Mouse (Mus musculus): ENCODE measurements around the gene Chn2.

Gene Chn2

DNA sequence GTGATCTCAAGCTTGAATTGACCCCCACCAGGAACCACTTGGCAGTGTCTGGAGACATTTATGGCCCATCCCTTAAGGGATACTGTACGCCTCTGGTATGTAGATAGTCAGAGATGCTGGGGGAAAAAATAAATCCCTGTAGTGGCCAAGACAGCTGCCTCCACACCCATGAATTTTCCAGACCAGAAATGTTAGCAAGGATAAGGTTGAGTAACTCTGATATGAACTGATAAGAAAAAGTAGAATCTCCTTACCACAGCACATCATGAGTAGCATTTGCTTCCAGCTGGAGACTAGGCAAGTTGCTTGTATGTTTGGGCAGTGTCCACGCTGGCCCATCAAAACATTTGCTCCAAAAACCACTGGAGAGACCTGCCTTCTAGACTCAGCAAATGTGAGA is 239.3 kb downstream of the Chn2 start:
- no peak for DNase-seq (ENCODE audit: low read depth, low spot score)

DNA sequence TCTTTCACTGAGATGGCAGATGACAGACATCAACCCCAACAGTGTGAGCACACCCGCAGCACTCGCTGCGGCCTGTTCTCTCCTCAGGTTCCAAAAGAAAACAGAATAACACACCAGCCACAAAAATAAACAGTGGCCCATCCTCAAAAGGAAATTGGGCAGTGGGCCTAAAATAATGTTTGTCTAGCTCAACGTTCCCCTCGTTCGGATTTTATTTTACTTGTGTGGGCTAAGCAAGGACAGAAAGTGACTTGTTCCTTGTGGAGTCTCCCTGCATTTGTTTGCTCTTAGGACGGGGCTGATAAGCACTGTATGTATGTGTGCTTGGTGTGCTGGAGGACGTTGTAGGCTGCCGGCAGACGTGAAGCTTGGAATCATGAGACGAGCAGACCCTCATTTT is 240.0 kb downstream of the Chn2 start:
- DNase-seq (ENCODE audit: low read depth, low spot score) = no peak

GRCm38 (mm10) chr6:54280248-54280647 is 240.9 kb downstream of the Chn2 start:
- DNase-seq (ENCODE audit: low read depth, low spot score) = no peak

DNA sequence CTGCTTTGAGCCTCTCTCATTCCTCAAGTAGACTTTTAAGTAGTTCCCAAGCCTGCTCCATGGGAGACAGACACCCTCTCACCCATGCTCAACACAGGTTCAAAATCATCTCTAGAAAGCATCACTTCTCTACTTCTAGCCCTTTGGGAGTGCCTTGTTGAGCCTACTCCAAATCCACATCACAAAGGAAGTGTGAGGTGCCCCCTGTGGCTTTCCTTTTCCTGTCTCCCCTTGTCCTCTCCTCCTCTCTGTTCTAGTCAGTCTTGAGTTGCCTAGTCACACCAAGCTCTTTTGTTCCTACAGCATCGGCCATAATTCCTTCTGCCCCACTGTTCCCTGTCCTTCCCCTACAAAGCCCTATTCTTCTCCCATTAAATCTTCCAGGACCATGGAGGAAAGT is 243.9 kb downstream of the Chn2 start:
- no peak for DNase-seq (ENCODE audit: low read depth, low spot score)

DNA sequence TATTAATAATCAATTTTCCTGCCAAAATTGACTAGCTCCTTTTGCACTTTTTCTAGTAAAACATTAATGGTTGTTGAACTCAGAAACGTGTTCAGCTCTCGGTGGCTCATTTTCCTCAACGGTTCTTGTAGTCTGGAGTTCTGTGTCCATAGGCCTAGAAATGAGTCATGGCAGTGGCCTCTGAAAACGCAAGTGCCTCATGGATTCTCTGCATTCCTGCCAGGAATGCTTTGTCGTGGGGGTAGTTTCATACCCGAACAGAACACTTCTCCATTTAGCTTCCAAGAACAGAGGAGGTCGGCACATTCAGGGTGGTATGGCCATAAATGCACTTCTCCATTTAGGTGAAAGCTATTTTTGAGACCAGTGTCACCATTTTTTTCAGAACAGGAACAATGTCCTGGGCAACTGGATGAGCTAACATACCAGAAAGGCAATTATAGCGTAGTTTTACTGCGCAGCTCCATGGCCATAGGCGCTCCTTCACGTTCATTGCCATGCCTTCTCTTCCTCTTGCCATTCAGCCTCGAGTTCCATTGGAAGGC is 244.9 kb downstream of the Chn2 start:
- DNase-seq (ENCODE audit: low read depth, low spot score) = no peak

DNA sequence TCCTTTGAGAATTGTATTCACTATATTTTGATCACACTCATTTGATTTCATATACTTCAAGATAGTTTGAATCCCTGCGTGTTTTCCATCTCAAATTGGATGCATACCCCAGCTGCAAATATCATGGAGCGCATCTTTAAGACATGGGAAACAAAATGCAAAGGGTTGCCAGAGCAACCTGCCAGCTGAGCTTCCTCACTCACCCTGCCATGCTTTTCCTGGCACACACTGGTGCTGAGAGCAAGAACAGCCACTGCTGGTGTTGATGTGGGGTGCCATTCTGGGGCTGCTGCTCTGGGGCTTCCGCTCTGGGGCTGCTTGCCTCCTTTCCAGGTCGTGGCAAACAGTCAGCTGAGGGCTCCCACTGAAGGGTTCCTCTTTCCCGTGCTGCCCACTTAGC is 247.5 kb downstream of the Chn2 start:
- DNase-seq (ENCODE audit: low read depth, low spot score) = no peak

GRCm38 (mm10) chr6:54289774-54290500 is 250.6 kb downstream of the Chn2 start:
- no peak for DNase-seq (ENCODE audit: low read depth, low spot score)

DNA sequence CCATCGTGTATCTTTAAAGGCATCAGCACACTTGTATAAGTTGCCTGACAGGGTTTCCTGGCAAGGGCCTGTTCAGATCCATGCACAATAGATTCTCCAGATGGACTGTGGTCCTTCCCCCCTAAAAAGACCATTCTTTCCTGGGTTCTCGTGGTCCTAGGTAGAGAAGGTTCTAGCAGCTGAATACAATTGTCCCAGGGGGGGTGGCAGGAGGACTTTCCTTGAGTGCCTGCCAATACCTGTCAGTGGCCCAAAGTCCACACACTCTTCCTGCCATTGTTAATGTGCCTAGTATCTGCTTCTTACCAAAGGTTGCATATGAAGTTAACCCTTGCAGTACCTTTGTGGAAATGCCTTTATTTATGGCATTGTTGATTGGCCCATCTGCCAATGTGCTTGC is 257.9 kb downstream of the Chn2 start:
- no peak for DNase-seq (ENCODE audit: low read depth, low spot score)

- no peak for DNase-seq (ENCODE audit: low read depth, low spot score)
Measured at GRCm38 (mm10) chr6:54299417-54299816, 260.1 kb downstream of the Chn2 start.

- DNase-seq (ENCODE audit: low read depth, low spot score) = no peak
Measured at GRCm38 (mm10) chr6:54305777-54306176, 266.4 kb downstream of the Chn2 start.

- DNase-seq (ENCODE audit: low read depth, low spot score) = no peak
Measured at GRCm38 (mm10) chr6:54313071-54313470, 273.7 kb downstream of the Chn2 start.

DNA sequence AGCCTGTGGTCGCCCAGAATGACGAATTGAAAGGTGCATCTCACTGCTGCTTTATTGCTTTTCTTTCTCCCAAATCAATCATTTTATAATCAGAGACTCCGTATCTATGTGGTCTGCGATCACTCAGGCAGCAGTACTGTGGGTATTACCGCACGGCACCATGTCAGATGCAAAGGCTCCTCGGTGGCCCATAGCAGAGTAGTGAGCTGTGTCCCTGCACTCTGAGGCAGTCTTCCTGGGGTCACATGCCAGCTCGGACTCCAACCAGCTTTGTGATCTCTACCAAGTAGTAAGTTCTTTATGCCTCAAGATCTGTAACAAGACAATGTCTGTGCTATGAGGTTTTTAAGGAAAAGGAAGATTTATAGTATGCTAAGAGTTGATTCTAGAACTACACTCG is 279.3 kb downstream of the Chn2 start:
- no peak for DNase-seq (ENCODE audit: low read depth, low spot score)

- DNase-seq (ENCODE audit: low read depth, low spot score) = no peak
Measured at GRCm38 (mm10) chr6:54319198-54319597, 279.8 kb downstream of the Chn2 start.

DNA sequence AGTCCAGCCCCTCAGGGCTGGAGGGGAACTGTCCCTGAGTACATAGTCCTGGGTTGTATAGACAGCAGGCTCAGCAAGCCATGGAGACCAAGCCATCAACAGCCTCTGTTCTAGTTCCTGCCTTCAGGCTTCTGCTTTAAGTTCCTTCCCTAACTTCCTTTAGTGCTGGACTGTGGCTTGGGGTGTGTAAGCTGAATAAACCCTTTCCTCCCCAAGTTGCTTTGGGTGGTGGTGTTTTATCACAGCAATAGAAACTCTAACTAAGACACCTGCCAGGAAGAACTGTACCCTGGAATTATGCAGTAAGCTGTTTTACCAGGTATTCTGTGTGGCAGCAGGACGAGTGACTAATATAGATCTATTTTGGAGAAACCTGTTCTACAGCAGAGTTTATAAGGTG is 280.9 kb downstream of the Chn2 start:
- no peak for DNase-seq (ENCODE audit: low read depth, low spot score)

- no peak for DNase-seq (ENCODE audit: low read depth, low spot score)
Measured at GRCm38 (mm10) chr6:54325246-54325885, 286.0 kb downstream of the Chn2 start, which contains the start of gene Prr15. Gene Prr15 (plus strand): TSS chr6:54325835.

DNA sequence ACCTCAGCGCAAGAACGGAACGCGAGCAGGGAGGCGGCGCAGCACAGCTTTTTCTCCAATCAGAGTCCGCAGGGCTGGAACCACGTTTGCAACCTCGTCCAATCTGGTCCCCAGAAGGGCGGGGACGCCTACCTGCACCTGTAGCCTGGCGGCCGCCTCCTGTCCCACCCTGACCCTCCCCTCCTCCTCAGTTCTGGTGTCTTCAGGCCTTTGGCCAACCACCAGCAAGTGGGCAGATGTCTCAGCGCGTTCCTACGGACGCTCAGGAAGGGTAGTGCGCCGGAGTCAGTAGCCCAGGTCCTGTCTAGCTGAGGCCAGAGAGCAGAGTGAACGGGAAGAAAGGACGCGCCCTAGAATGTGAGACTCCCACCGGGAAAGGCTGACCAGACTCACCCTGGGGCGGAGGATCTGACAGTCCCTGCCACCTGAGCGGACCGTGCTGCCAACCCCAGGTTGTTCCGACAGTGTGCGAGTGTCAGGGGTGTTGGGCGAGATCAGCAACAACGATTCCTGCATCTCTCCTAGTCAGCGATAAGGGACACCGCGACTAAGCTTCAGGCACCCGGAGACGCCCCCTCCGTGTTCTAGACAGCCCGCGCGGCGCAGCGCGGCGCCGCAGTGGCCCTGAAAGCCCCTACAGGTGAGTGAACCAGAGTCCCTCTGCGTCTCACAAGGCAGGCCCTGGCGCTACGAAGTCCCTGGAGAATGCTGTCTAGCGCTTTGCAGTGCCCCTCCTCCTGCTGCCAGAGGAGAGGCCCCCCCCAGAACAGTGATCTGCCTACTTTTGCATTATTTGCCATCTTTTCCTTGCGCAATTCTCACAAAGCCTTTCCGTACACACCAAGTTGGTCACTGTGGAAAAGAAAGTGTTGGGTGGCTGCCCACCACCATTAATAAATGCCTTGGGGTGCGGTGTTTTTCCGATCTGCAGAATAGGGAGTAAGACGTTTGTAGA is 287.6 kb downstream of the Chn2 start:
- DNase-seq (ENCODE audit: low read depth, low spot score) = no peak

DNA sequence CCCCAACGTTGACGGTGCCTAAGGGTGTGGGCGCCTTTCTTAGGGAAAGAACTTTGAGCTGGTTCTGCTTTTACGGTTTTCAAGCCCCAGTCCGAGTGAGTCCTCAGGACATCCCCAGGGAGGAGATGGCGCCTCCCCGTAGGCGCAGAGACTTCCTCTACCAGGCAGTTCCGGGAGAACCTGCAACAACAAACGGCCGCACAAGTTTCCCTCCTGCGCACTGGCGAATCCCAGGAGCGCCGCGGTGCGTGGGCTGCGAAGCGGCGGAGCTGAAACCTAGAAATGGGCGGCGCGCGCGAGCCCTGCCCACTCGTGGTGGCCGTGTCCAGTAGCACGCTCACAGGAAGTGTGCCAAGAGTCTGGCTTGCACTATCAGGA is 288.3 kb downstream of the Chn2 start:
- no peak for DNase-seq (ENCODE audit: low read depth, low spot score)

- no peak for DNase-seq (ENCODE audit: low read depth, low spot score)
Measured at GRCm38 (mm10) chr6:54328783-54329182, 289.4 kb downstream of the Chn2 start.

DNA sequence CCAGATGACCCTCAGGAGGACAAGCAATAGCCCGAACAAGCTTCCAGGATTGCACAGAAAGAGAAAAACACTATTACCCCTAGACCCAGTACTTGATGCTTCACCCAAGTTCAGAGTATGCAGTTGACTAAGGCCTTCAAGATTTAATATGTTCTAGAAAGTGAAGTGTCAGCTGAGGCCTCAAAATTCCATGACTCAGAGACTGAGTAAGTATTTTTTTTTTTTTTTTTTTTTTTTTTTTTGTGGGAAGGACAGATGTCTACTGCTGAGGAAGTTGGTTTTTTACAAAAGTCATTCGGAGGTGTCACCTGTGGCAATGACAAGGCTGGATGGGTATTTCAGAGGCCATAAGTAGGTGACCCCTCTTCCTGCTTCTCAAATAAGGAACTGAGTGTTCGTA is 290.2 kb downstream of the Chn2 start:
- DNase-seq (ENCODE audit: low read depth, low spot score) = no peak

DNA sequence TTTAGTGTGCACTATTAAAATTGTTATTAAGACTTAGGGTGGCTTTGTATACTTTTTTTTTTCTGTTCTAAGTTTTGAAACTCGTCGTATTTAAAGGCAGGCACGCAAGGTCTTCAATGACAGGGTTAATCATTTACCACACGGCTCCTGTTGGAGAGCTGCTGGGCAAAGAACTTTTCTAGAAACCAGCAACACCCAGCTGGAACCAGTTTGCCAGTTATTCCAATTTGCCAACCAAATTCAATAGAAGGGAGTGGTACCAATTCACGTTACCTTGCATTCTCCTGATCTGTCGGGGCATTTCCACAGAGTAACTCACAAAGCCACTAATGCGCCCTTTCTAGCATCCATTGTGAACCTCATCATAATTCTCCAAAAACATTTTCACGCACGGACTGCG is 290.8 kb downstream of the Chn2 start:
- DNase-seq (ENCODE audit: low read depth, low spot score) = no peak

GRCm38 (mm10) chr6:54331765-54332164 is 292.4 kb downstream of the Chn2 start:
- peak; percentile 64 for DNase-seq (ENCODE audit: low read depth, low spot score)

DNA sequence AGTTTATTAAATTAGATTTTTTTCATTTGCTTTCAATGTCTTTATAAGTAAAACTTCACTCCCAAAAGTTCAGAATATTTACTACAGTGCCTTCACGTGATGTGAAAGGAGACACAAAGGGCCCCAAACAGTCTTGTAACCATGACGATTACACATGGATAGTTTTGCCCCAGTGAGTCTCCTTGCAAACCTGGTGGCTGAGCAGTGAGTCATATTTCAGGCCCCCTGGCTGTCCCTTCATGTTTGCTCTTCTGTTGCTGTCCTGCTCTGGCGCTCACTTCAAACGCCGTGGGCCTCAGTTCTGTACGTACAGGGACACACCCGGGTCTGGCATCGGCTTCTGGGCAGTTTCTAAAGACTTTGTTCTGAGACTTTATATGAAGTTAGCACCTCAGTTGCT is 292.8 kb downstream of the Chn2 start:
- DNase-seq (ENCODE audit: low read depth, low spot score) = no peak
